Mouse (Mus musculus) megakaryocyte, embryonic 14.5 days (primary cell): Measurements from ENCODE around the gene Mrgprb4. TPM values are rescaled to one million over a fixed set of nuclear protein-coding genes. Genes with fewer than 3 reads are reported as not detected.

Experiments used
- H3K27me3 ChIP-seq: replicated peaks from 2 replicates; pipeline ENCODE3; 2012; ENCODE audit warnings: inconsistent platforms
- H3K36me3 ChIP-seq: replicated peaks from 2 replicates; pipeline ENCODE3; 2012; ENCODE audit warnings: low read length, inconsistent platforms, mixed read lengths
- H3K4me1 ChIP-seq: 2 replicates; pipeline ENCODE4 v1.6.1; 2012; ENCODE audit warnings: inconsistent platforms
- H3K4me3 ChIP-seq: replicated peaks from 2 replicates; pipeline ENCODE3; 2012; ENCODE audit warnings: moderate library complexity, mild to moderate bottlenecking, inconsistent platforms
- H3K9me3 ChIP-seq: 2 replicates; pipeline ENCODE4 v1.6.1; 2012; ENCODE audit warnings: inconsistent platforms
- FLI1 ChIP-seq: IDR thresholded peaks from 2 replicates; pipeline ENCODE4 v1.6.1; 2012; ENCODE audit warnings: low read length, inconsistent platforms, mixed read lengths
- GATA1 ChIP-seq: IDR thresholded peaks from 3 replicates; pipeline ENCODE4 v1.6.1; 2012; ENCODE audit warnings: mixed read lengths, low read length, inconsistent platforms, borderline replicate concordance
- polyA plus RNA-seq: library from polyadenylated mRNA; stranded (reverse); fragments of >175 nt; gene quantifications from 2 replicates; pipeline ENCODE4 v1.2.3, GENCODE M21; 2012; ENCODE audit warnings: low replicate concordance; ENCODE audit not compliant: insufficient read depth

Gene Mrgprb4
- polyA plus RNA-seq = not detected in 2 replicates

DNA sequence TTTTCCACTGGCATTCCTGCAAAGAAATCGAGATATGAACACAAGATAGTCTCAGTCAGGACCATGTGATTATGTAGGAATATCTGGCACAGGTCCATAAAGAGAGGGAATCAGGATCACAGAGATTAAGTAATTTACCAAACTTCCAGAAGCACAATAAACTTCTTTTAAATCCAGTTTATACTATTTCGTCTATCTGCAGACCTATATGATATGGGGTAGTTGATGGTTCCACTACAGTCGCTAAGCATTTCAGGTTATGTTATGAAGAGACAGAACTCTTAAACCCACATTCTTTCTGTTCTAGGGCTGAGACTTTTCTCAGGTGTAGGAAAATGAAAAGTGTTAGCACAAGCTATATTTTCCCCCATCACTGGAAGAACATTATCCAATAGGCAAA lies at the start of gene Mrgprb4:
Mrgprb4 (minus strand) TSS at position 101 of the 400 bp plus-strand sequence.
- H3K9me3 ChIP-seq = no peaks in the 10 kb centered on the region
- no peaks in the 10 kb centered on the region for H3K4me1 ChIP-seq
- H3K36me3 ChIP-seq = no peaks in the 10 kb centered on the region
- H3K4me3 ChIP-seq = no peak within 1 kb of the TSS
- H3K27me3 ChIP-seq = no peaks in the 10 kb centered on the region
- TF ChIP-seq FLI1 (no peak), GATA1 (no peak)

DNA sequence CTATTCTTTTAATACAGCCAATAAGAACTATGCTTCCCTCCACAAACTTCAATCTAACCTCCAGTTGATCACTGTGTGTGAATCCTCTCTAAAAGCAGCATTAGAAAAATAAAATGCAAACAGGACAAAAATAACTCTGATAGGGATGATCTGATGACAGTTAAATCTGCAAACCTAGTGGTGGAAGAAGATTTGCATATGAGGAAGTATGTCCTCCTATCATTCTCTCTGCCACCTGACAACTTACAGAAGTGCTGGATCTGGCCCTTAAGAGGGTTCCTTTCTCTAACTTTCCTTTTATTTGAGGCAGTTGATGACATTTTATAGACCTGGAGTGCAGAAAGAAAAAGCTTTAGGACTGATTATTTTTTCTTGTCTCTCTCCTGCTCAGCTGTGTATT lies 27.0 kb upstream of the Mrgprb4 start:
- Histone ChIP-seq H3K4me1 (no peaks in the 10 kb centered on the region), H3K27me3 (no peaks in the 10 kb centered on the region), H3K36me3 (no peaks in the 10 kb centered on the region), H3K9me3 (no peaks in the 10 kb centered on the region), H3K4me3 (no peak overlapping the region)
- TF ChIP-seq FLI1 = no peak
- no peak for TF ChIP-seq GATA1

DNA sequence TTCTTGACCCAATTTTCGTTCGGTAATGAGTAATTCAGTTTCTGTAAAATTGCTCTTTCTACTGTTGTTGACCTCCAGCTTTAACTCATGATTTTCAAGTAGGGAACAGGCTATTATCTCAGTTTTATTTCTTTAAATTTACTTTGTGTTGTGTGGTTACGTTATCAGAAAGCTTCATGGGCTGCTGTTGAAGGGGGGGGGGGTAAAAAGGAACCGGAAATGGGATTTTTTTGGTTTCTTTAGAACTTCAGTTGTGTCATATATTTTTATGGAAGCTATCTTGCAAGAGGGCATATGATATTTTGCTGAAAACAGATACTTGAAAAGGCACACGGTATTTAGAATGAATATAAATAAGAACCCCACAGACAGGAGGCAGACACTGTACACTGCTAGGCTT lies 26.0 kb upstream of the Mrgprb4 start:
- Histone ChIP-seq H3K9me3 (no peaks in the 10 kb centered on the region; the same call in 1 of the 2 replicates), H3K4me3 (no peak overlapping the region), H3K27me3 (no peaks in the 10 kb centered on the region), H3K36me3 (no peaks in the 10 kb centered on the region), H3K4me1 (no peaks in the 10 kb centered on the region)
- no peak for TF ChIP-seq FLI1
- TF ChIP-seq GATA1 = no peak

DNA sequence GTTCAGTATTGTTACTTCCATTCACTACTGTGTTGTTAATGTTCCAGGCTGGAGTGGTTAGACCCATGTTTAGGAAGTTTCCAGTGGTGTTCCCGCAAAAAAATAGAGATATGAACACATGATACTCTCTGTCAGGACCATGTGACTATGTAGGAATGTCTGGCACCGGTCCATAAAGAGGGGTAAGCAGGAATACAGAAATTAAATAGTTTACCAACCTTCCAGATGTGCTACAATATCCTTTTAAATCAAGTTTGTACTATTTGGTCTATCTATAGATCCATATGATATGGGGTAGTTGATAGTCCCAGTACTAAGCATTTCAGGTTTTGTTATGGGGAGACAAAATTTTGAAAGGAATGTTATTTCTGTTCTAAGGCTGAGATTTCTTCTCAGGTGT lies 30.2 kb downstream of the Mrgprb4 start, which contains the start of gene Mrgprb5:
Mrgprb5 (minus strand) TSS at position 101 of the 400 bp plus-strand sequence.
- H3K27me3 ChIP-seq = no peaks in the 10 kb centered on the region
- TF ChIP-seq GATA1 (no peak), FLI1 (no peak)
- H3K4me3 ChIP-seq = no peak within 1 kb of the TSS
- H3K4me1 ChIP-seq = no peaks in the 10 kb centered on the region
- H3K36me3 ChIP-seq = no peaks in the 10 kb centered on the region
- 0 out of 2 replicates have a peak, but pooled peaks cover 9% of the 10 kb centered on the region for H3K9me3 ChIP-seq

DNA sequence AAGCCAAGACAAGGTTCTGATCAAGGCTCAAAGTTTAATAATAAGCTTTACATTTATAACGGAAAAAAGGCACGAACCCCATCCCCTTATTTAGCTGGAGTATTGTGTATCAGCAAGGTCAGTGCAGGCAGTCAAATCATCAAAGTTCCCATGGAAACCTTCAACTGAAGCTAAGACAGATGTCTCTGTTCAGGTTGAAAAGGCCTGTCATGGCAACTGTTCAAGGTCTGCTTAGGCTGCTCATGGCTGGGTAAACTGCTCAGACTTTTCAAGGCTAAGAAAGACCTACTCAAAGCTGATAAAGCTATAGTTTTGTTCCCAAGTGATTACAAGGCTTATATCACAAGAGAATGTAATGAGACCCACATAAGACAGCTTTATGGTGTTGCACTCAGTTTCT lies 31.6 kb downstream of the Mrgprb4 start:
- Histone ChIP-seq H3K9me3 (0 out of 2 replicates have a peak, but pooled peaks cover 9% of the 10 kb centered on the region), H3K4me1 (no peaks in the 10 kb centered on the region), H3K4me3 (no peak overlapping the region), H3K27me3 (no peaks in the 10 kb centered on the region), H3K36me3 (no peaks in the 10 kb centered on the region)
- no peak for TF ChIP-seq FLI1
- TF ChIP-seq GATA1 = no peak

Other genes starting within 250 kb of the Mrgprb4 start
- not detected in 2 replicates for gene Mrgpra4, start 217.2 kb downstream of the Mrgprb4 start, polyA plus RNA-seq
- gene Mrgprx1, start 171.7 kb downstream of the Mrgprb4 start, polyA plus RNA-seq = not detected in 2 replicates
- gene Mrgprb5, start 30.3 kb downstream of the Mrgprb4 start, polyA plus RNA-seq = not detected in 2 replicates
- gene Mrgprb8, start 189.2 kb upstream of the Mrgprb4 start, polyA plus RNA-seq = not detected in 2 replicates